Mouse (Mus musculus): ENCODE data around the gene Pxylp1. TPM values are rescaled to one million over a fixed set of nuclear protein-coding genes. Genes with fewer than 3 reads are reported as not detected.
A peak's percentile ranks its signal among the peaks of the same experiment; 100 is the strongest.

Pxylp1 gene
- polyA plus RNA-seq, 1 experiment from 2014 or later = 55.7 TPM

GRCm38 (mm10) chr9:96851634-96852033 lies 40.8 kb downstream of the Pxylp1 start:
- Histone ChIP-seq H3K9ac (no peak overlapping the region), H3K27ac (no peak overlapping the region; the same call in 1 of the 2 replicates), H3K4me1 (replicated peaks) (peaks cover 24% of the 10 kb centered on the region), H3K4me3 (no peak overlapping the region), H3K27me3 (no peaks in the 10 kb centered on the region), H3K36me3 (peaks cover 3% of the 10 kb centered on the region; the same call in 1 of the 2 replicates), H3K4me2 (no peak overlapping the region), H3K9me3 (no peaks in the 10 kb centered on the region)
- WGBS = 74% methylated on average over 7 of the region's 7 CpGs
- ATAC-seq (ENCODE audit: low FRiP score) = no peak

GRCm38 (mm10) chr9:96851036-96851435 lies 41.4 kb downstream of the Pxylp1 start:
- Histone ChIP-seq H3K27ac (no peak overlapping the region), H3K9me3 (no peaks in the 10 kb centered on the region)
- WGBS = 84% methylated on average over 7 of the region's 7 CpGs

GRCm38 (mm10) chr9:96849012-96849411 lies 43.5 kb downstream of the Pxylp1 start:
- no peak overlapping the region for H3K4me2 ChIP-seq
- peaks cover 28% of the 10 kb centered on the region for H3K4me1 ChIP-seq (replicated peaks)
- ATAC-seq (ENCODE audit: low FRiP score) = 0 out of 2 replicates have a peak, but pooled peaks have one; percentile 41
- no peaks in the 10 kb centered on the region for H3K36me3 ChIP-seq
- H3K27ac ChIP-seq = peak overlapping the region; percentile 58
- H3K9ac ChIP-seq = no peak overlapping the region; the same call in 1 of the 2 replicates
- H3K27me3 ChIP-seq = no peaks in the 10 kb centered on the region
- H3K4me3 ChIP-seq = no peak overlapping the region
- WGBS = 33% methylated on average over 5 of the region's 5 CpGs
- no peaks in the 10 kb centered on the region for H3K9me3 ChIP-seq

More at GRCm38 (mm10) chr9:96851036-96851435, 41.4 kb downstream of the Pxylp1 start:
- Histone ChIP-seq H3K4me3 (no peak overlapping the region), H3K27me3 (no peaks in the 10 kb centered on the region), H3K9ac (no peak overlapping the region), H3K4me2 (no peak overlapping the region), H3K36me3 (peaks cover 3% of the 10 kb centered on the region; the same call in 1 of the 2 replicates), H3K4me1 (replicated peaks) (peaks cover 24% of the 10 kb centered on the region)
- ATAC-seq (ENCODE audit: low FRiP score) = no peak

- no peak overlapping the region for H3K9ac ChIP-seq
- H3K9me3 ChIP-seq = peaks cover 9% of the 10 kb centered on the region; the same call in 1 of the 2 replicates
- ATAC-seq (ENCODE audit: low FRiP score) = no peak
- 0 out of 2 replicates have a peak, but pooled peaks cover 4% of the 10 kb centered on the region for H3K36me3 ChIP-seq
- H3K27me3 ChIP-seq = no peaks in the 10 kb centered on the region
- no peak overlapping the region for H3K4me2 ChIP-seq
- no peak overlapping the region for H3K4me3 ChIP-seq
- WGBS = 91% methylated on average over 8 of the region's 8 CpGs
- peaks cover 30% of the 10 kb centered on the region for H3K4me1 ChIP-seq (replicated peaks)
- no peak overlapping the region for H3K27ac ChIP-seq
These were observed 46.1 kb downstream of the Pxylp1 start for GRCm38 (mm10) chr9:96846361-96846760.

- H3K27me3 ChIP-seq = no peaks in the 10 kb centered on the region
- H3K36me3 ChIP-seq = 0 out of 2 replicates have a peak, but pooled peaks cover 4% of the 10 kb centered on the region
- ATAC-seq (ENCODE audit: low FRiP score) = peak; percentile 41
- H3K9me3 ChIP-seq = peaks cover 9% of the 10 kb centered on the region; the same call in 1 of the 2 replicates
- peaks cover 37% of the 10 kb centered on the region for H3K4me1 ChIP-seq (replicated peaks)
- 52% methylated on average over 3 of the region's 3 CpGs for WGBS
- no peak overlapping the region for H3K4me3 ChIP-seq
- H3K4me2 ChIP-seq = no peak overlapping the region
- no peak overlapping the region for H3K27ac ChIP-seq
- H3K9ac ChIP-seq = no peak overlapping the region
These were observed 47.7 kb downstream of the Pxylp1 start for GRCm38 (mm10) chr9:96844798-96845209.

GRCm38 (mm10) chr9:96839376-96839775 lies 53.1 kb downstream of the Pxylp1 start:
- WGBS = 81% methylated on average over 5 of the region's 5 CpGs
- no peak; the same call in 1 of the 2 replicates for ATAC-seq (ENCODE audit: low FRiP score)

GRCm38 (mm10) chr9:96838864-96839263 lies 53.6 kb downstream of the Pxylp1 start:
- 29% methylated on average over 10 of the region's 10 CpGs for WGBS
- no peak overlapping the region; the same call in 1 of the 2 replicates for H3K4me2 ChIP-seq
- H3K36me3 ChIP-seq = peaks cover 9% of the 10 kb centered on the region; the same call in 1 of the 2 replicates
- no peak overlapping the region for H3K4me3 ChIP-seq
- H3K4me1 ChIP-seq (replicated peaks) = peaks cover 44% of the 10 kb centered on the region
- H3K9ac ChIP-seq = no peak overlapping the region
- no peaks in the 10 kb centered on the region for H3K27me3 ChIP-seq
- ATAC-seq (ENCODE audit: low FRiP score) = peak; percentile 65
- peaks cover 9% of the 10 kb centered on the region; the same call in 1 of the 2 replicates for H3K9me3 ChIP-seq
- H3K27ac ChIP-seq = peak overlapping the region; percentile 90

More at GRCm38 (mm10) chr9:96839376-96839775, 53.1 kb downstream of the Pxylp1 start:
- Histone ChIP-seq H3K4me1 (replicated peaks) (peaks cover 49% of the 10 kb centered on the region), H3K4me3 (no peak overlapping the region), H3K27me3 (no peaks in the 10 kb centered on the region), H3K27ac (peak overlapping the region; percentile 90), H3K9ac (no peak overlapping the region), H3K9me3 (peaks cover 9% of the 10 kb centered on the region; the same call in 1 of the 2 replicates), H3K4me2 (no peak overlapping the region), H3K36me3 (peaks cover 9% of the 10 kb centered on the region; the same call in 1 of the 2 replicates)

- no peaks in the 10 kb centered on the region for H3K27me3 ChIP-seq
- 16% methylated on average over 20 of the region's 20 CpGs for WGBS
- ATAC-seq (ENCODE audit: low FRiP score) = peak; percentile 63
- H3K9ac ChIP-seq = peak overlapping the region; percentile 59
- peak overlapping the region; percentile 41 for H3K4me2 ChIP-seq
- peaks cover 9% of the 10 kb centered on the region; the same call in 1 of the 2 replicates for H3K36me3 ChIP-seq
- no peak overlapping the region for H3K4me3 ChIP-seq
- peaks cover 9% of the 10 kb centered on the region; the same call in 1 of the 2 replicates for H3K9me3 ChIP-seq
- peaks cover 52% of the 10 kb centered on the region for H3K4me1 ChIP-seq (replicated peaks)
- peak overlapping the region; percentile 90 for H3K27ac ChIP-seq
These were observed 54.6 kb downstream of the Pxylp1 start for GRCm38 (mm10) chr9:96837781-96838420.

- Histone ChIP-seq H3K9me3 (0 out of 2 replicates have a peak, but pooled peaks cover 5% of the 10 kb centered on the region), H3K4me2 (no peak overlapping the region), H3K4me1 (replicated peaks) (peaks cover 58% of the 10 kb centered on the region), H3K4me3 (no peak overlapping the region), H3K36me3 (peaks cover 5% of the 10 kb centered on the region; the same call in 1 of the 2 replicates), H3K27ac (peak overlapping the region; percentile 90), H3K9ac (peak overlapping the region; percentile 51), H3K27me3 (no peaks in the 10 kb centered on the region)
- 23% methylated on average over 8 of the region's 8 CpGs for WGBS
- ATAC-seq (ENCODE audit: low FRiP score) = no peak
These were observed 55.5 kb downstream of the Pxylp1 start for GRCm38 (mm10) chr9:96836984-96837383.

- Histone ChIP-seq H3K9me3 (no peaks in the 10 kb centered on the region), H3K9ac (no peak overlapping the region), H3K27me3 (no peaks in the 10 kb centered on the region), H3K4me3 (no peak overlapping the region), H3K4me2 (no peak overlapping the region), H3K36me3 (peaks cover 5% of the 10 kb centered on the region; the same call in 1 of the 2 replicates), H3K27ac (no peak overlapping the region), H3K4me1 (replicated peaks) (peaks cover 69% of the 10 kb centered on the region)
- 93% methylated on average over 6 of the region's 6 CpGs for WGBS
- no peak for ATAC-seq (ENCODE audit: low FRiP score)
These were observed 57.0 kb downstream of the Pxylp1 start for GRCm38 (mm10) chr9:96835374-96835921.

- H3K4me1 ChIP-seq (replicated peaks) = peaks cover 53% of the 10 kb centered on the region
- no peak overlapping the region for H3K9ac ChIP-seq
These were observed 58.9 kb downstream of the Pxylp1 start for GRCm38 (mm10) chr9:96833606-96834005.

GRCm38 (mm10) chr9:96832516-96832915 lies 60.0 kb downstream of the Pxylp1 start:
- no peak overlapping the region for H3K4me2 ChIP-seq
- no peak overlapping the region for H3K4me3 ChIP-seq
- H3K27me3 ChIP-seq = no peaks in the 10 kb centered on the region
- 0 out of 2 replicates have a peak overlapping the region, but pooled peaks have one; percentile 13 for H3K27ac ChIP-seq
- no peak overlapping the region for H3K9ac ChIP-seq
- 88% methylated on average over 4 of the region's 4 CpGs for WGBS
- peaks cover 13% of the 10 kb centered on the region; the same call in 1 of the 2 replicates for H3K36me3 ChIP-seq
- H3K4me1 ChIP-seq (replicated peaks) = peaks cover 46% of the 10 kb centered on the region
- no peak for ATAC-seq (ENCODE audit: low FRiP score)
- no peaks in the 10 kb centered on the region for H3K9me3 ChIP-seq

More at GRCm38 (mm10) chr9:96833606-96834005, 58.9 kb downstream of the Pxylp1 start:
- H3K9me3 ChIP-seq = no peaks in the 10 kb centered on the region
- H3K4me2 ChIP-seq = no peak overlapping the region
- WGBS = 59% methylated on average over 5 of the region's 5 CpGs
- H3K27me3 ChIP-seq = no peaks in the 10 kb centered on the region
- no peak overlapping the region for H3K4me3 ChIP-seq
- H3K36me3 ChIP-seq = peaks cover 5% of the 10 kb centered on the region; the same call in 1 of the 2 replicates
- ATAC-seq (ENCODE audit: low FRiP score) = no peak
- H3K27ac ChIP-seq = 0 out of 2 replicates have a peak overlapping the region, but pooled peaks have one; percentile 13
